Mouse (Mus musculus): ENCODE data around the gene Tmcc3. TPM values are rescaled to one million over a fixed set of nuclear protein-coding genes. Genes with fewer than 3 reads are reported as not detected.
A peak's percentile ranks its signal among the peaks of the same experiment; 100 is the strongest.

The Tmcc3 gene
- polyA plus RNA-seq, 1 experiment from 2014 or later, result 4.8 TPM

- Histone ChIP-seq H3K4me3 (no peak within 1 kb of the TSS), H3K4me2 (replicated peaks) (no peak within 1 kb of the TSS), H3K36me3 (no peaks in the 10 kb centered on the region), H3K9me3 (no peaks in the 10 kb centered on the region), H3K27ac (replicated peaks) (no peak within 1 kb of the TSS), H3K9ac (replicated peaks) (no peak within 1 kb of the TSS), H3K4me1 (peaks cover 22% of the 10 kb centered on the region), H3K27me3 (no peaks in the 10 kb centered on the region)
- WGBS, result 68% methylated on average over 3 of the region's 3 CpGs
- ATAC-seq (ENCODE audit: low FRiP score, low read depth), result no peak
Observed at GRCm38 (mm10) chr10:94298471-94298870, 13.3 kb upstream of the Tmcc3 start, which contains the start of gene Gm4792. Gm4792 (minus strand) TSS chr10:94298703.

- H3K9me3 ChIP-seq, result no peaks in the 10 kb centered on the region
- no peak overlapping the region for H3K4me2 ChIP-seq (replicated peaks)
- H3K9ac ChIP-seq (replicated peaks), result no peak overlapping the region
- H3K27me3 ChIP-seq, result no peaks in the 10 kb centered on the region
- no peak overlapping the region for H3K27ac ChIP-seq (replicated peaks)
- ATAC-seq (ENCODE audit: low FRiP score, low read depth), result no peak
- H3K4me3 ChIP-seq, result no peak overlapping the region
- H3K36me3 ChIP-seq, result no peaks in the 10 kb centered on the region
- H3K4me1 ChIP-seq, result peaks cover 21% of the 10 kb centered on the region
- WGBS, result 94% methylated on average over 2 of the region's 2 CpGs
Observed at GRCm38 (mm10) chr10:94299301-94299700, 12.4 kb upstream of the Tmcc3 start.

DNA sequence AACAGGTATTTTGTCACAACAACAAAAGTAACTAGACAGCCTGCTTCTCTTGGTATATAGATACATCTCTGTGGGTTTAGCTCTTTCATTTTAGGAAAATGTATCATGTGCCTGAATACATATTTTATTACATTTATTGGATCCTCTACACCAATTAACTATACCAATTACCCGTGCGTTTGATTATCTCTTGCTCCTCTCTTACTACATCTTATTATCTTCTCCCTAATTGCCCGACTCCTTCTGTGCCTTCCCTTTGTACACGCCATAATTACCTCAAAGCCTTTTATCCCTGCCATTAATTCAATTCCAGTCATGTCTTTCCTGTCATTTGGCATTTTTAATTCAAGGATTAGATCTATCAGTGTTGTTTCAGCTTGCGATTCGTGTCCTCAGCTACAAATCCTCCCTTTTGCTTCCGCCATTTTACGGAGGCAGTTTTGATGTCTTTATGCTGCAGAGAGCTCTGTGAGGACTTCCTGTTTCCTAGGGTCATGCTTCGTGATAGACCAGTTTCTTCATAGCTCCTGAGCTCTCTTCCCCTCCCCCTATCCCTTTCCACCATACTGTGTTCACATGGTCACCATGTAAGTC is 7.6 kb upstream of the Tmcc3 start:
- H3K4me2 ChIP-seq (replicated peaks), result no peak overlapping the region
- H3K9ac ChIP-seq (replicated peaks), result no peak overlapping the region
- ATAC-seq (ENCODE audit: low FRiP score, low read depth), result no peak
- no peak overlapping the region for H3K4me3 ChIP-seq
- H3K4me1 ChIP-seq, result no peaks in the 10 kb centered on the region
- no peaks in the 10 kb centered on the region for H3K9me3 ChIP-seq
- no peaks in the 10 kb centered on the region for H3K36me3 ChIP-seq
- no peaks in the 10 kb centered on the region for H3K27me3 ChIP-seq
- H3K27ac ChIP-seq (replicated peaks), result no peak overlapping the region
- WGBS, result 73% methylated on average over 9 of the region's 9 CpGs

DNA sequence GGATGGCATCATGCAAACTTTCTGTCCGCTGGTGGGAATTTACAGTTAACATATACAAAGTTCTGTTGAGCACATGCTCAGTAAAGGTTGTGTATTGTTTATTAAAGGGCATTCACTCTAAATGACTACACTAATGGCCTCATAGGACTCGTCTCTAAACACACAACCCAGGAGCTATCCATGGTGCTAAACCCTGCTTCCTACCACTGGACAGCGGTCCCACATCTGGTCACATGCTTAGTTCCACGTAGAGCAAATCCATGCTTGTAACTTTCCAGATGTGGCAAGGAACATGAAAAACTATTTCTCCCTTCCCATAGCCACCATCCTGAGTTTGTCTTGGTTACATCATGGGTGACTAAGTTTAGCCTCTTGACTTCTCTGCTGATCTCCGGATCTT is 6.2 kb upstream of the Tmcc3 start:
- no peak for ATAC-seq (ENCODE audit: low FRiP score, low read depth)
- Histone ChIP-seq H3K27ac (replicated peaks) (no peak overlapping the region), H3K36me3 (no peaks in the 10 kb centered on the region), H3K27me3 (no peaks in the 10 kb centered on the region), H3K4me2 (replicated peaks) (no peak overlapping the region), H3K9me3 (no peaks in the 10 kb centered on the region), H3K4me1 (no peaks in the 10 kb centered on the region), H3K9ac (replicated peaks) (no peak overlapping the region), H3K4me3 (no peak overlapping the region)
- 65% methylated on average over 5 of the region's 5 CpGs for WGBS

DNA sequence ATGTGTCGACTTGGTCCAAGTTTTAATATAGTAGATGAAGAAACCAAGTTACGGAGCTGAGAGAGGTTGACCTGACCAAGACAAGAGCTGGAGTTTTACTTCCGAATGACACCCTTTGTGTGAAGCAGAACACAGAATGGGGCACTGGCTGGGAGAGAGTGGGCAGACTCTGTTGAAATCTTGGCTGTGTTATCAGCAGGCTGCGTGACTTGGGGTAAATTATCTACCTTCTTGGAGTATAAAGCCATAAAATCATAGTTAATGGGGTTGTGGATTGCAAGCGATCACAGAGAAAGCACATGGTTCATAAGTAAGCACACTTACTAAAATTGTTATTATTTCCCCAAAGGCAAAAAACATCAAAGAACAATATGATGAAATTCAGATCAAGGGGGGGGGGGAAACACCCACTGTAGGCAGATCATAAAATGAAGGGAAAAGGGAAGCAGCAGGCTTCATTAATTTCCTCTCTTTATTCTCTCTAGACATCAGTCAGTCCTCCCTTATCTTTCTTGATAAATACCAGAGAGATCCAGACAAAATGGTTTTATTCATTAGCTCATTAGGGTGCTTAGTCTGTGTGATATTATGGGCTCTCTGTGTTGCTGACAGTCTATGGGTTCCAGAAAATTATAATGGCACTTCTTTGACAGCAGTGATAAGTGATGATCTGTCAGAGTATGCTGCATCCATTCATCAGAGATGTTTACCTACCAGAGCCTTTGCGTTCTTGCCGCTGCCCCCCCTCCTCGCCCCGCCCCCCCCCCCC is 1.1 kb upstream of the Tmcc3 start:
- H3K27ac ChIP-seq (replicated peaks), result no peak overlapping the region
- no peak for ATAC-seq (ENCODE audit: low FRiP score, low read depth)
- H3K36me3 ChIP-seq, result no peaks in the 10 kb centered on the region
- no peak overlapping the region for H3K4me3 ChIP-seq
- H3K4me1 ChIP-seq, result peaks cover 15% of the 10 kb centered on the region
- WGBS, result 66% methylated on average over 7 of the region's 9 CpGs
- H3K4me2 ChIP-seq (replicated peaks), result no peak overlapping the region
- H3K9me3 ChIP-seq, result no peaks in the 10 kb centered on the region
- peaks cover 24% of the 10 kb centered on the region for H3K27me3 ChIP-seq
- no peak overlapping the region for H3K9ac ChIP-seq (replicated peaks)

- Histone ChIP-seq H3K27me3 (peaks cover 24% of the 10 kb centered on the region), H3K4me1 (peaks cover 15% of the 10 kb centered on the region), H3K36me3 (no peaks in the 10 kb centered on the region), H3K9me3 (no peaks in the 10 kb centered on the region), H3K4me2 (replicated peaks) (peak overlapping the region; percentile 94), H3K27ac (replicated peaks) (no peak overlapping the region), H3K9ac (replicated peaks) (peak overlapping the region; percentile 55), H3K4me3 (peak overlapping the region; percentile 50)
- peak; percentile 77 for ATAC-seq (ENCODE audit: low FRiP score, low read depth)
- WGBS, result 1% methylated on average over 45 of the region's 45 CpGs
Observed at GRCm38 (mm10) chr10:94312007-94312715, 412 bp downstream of the Tmcc3 start.

DNA sequence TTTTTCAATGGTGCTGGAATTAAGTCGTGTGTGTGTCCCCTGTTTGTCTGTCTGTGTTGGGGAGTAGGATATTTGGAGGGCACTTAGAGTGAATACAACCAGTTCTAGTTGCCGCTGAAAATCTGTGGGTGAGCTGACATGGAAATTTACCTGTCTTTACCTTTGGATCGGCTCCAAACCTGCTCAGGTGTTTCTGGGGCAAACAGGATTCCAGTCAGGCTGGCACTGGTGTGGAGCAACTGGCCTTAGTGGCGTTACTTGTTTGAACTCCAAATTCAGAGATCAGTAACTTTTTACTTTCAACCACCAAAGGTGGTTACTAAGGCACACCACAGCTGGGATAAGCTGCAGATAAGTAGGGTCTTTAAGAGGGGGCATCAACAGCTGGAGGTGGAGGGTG is 1.4 kb downstream of the Tmcc3 start:
- Histone ChIP-seq H3K27me3 (peaks cover 24% of the 10 kb centered on the region), H3K4me2 (replicated peaks) (no peak overlapping the region), H3K36me3 (no peaks in the 10 kb centered on the region), H3K9ac (replicated peaks) (no peak overlapping the region), H3K27ac (replicated peaks) (no peak overlapping the region), H3K4me3 (no peak overlapping the region), H3K4me1 (peaks cover 15% of the 10 kb centered on the region), H3K9me3 (no peaks in the 10 kb centered on the region)
- ATAC-seq (ENCODE audit: low FRiP score, low read depth), result no peak
- WGBS, result 85% methylated on average over 4 of the region's 4 CpGs

GRCm38 (mm10) chr10:94318574-94318973 is 6.8 kb downstream of the Tmcc3 start:
- H3K27me3 ChIP-seq, result 0 out of 2 replicates have a peak, but pooled peaks cover 1% of the 10 kb centered on the region
- H3K4me1 ChIP-seq, result no peaks in the 10 kb centered on the region
- H3K4me2 ChIP-seq (replicated peaks), result no peak overlapping the region
- H3K9ac ChIP-seq (replicated peaks), result no peak overlapping the region
- H3K27ac ChIP-seq (replicated peaks), result no peak overlapping the region
- H3K36me3 ChIP-seq, result no peaks in the 10 kb centered on the region
- H3K4me3 ChIP-seq, result no peak overlapping the region
- 55% methylated on average over 4 of the region's 4 CpGs for WGBS
- H3K9me3 ChIP-seq, result no peaks in the 10 kb centered on the region
- ATAC-seq (ENCODE audit: low FRiP score, low read depth), result no peak

DNA sequence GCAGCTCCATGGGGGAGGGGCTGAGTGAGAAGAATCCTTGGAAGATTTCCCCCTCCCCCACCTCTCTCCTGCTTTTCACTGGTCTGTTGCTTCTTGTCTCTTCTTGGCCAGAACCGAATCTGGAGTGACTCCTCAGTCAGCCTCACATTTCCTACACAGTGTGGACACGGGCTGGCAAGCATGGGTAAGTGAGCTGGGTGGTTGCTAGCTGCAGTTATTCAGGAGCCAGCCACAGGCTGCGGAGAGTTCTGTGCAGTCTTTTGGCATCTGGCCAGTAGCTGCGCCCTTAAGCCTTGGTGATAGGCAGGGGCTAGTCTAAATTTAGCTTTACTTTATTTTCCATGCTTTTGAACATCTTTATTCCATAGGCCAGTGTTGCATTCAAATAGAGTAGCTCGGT is 18.2 kb downstream of the Tmcc3 start:
- H3K27ac ChIP-seq (replicated peaks), result no peak overlapping the region
- no peak overlapping the region for H3K9ac ChIP-seq (replicated peaks)
- no peak overlapping the region for H3K4me3 ChIP-seq
- H3K4me1 ChIP-seq, result peaks cover 8% of the 10 kb centered on the region
- no peaks in the 10 kb centered on the region for H3K9me3 ChIP-seq
- H3K4me2 ChIP-seq (replicated peaks), result no peak overlapping the region
- no peaks in the 10 kb centered on the region for H3K36me3 ChIP-seq
- H3K27me3 ChIP-seq, result no peaks in the 10 kb centered on the region
- WGBS, result 61% methylated on average over 5 of the region's 5 CpGs
- no peak for ATAC-seq (ENCODE audit: low FRiP score, low read depth)

GRCm38 (mm10) chr10:94332358-94333137 is 20.8 kb downstream of the Tmcc3 start:
- Histone ChIP-seq H3K4me2 (replicated peaks) (no peak overlapping the region), H3K4me1 (peaks cover 8% of the 10 kb centered on the region), H3K4me3 (no peak overlapping the region), H3K36me3 (no peaks in the 10 kb centered on the region), H3K27me3 (no peaks in the 10 kb centered on the region), H3K27ac (replicated peaks) (no peak overlapping the region), H3K9me3 (no peaks in the 10 kb centered on the region), H3K9ac (replicated peaks) (no peak overlapping the region)
- 85% methylated on average over 16 of the region's 16 CpGs for WGBS
- ATAC-seq (ENCODE audit: low FRiP score, low read depth), result no peak

DNA sequence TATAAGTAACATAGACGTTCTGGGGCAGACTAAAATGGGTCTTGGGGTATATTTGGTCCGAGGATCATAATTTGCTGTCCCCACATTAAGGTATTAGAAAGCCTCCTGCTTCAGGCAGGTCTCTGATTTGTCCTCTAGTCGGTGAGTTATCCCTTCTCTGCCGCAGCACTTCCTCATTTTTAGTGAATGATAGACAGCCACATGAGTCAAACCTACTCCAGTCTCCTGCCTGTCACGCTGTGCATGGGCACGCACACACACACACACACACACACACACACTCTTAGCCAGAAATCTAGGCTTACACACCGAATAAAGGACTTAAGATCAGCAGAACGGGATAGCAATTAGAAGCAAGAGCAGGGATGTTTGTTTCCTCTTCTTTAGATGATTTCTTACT is 21.6 kb downstream of the Tmcc3 start:
- ATAC-seq (ENCODE audit: low FRiP score, low read depth), result no peak
- H3K4me2 ChIP-seq (replicated peaks), result no peak overlapping the region
- 94% methylated on average over 8 of the region's 8 CpGs for WGBS

More for the DNA sequence above, 21.6 kb downstream of the Tmcc3 start:
- Histone ChIP-seq H3K36me3 (no peaks in the 10 kb centered on the region), H3K4me1 (peaks cover 8% of the 10 kb centered on the region), H3K27me3 (no peaks in the 10 kb centered on the region), H3K4me3 (no peak overlapping the region), H3K9me3 (no peaks in the 10 kb centered on the region), H3K9ac (replicated peaks) (no peak overlapping the region), H3K27ac (replicated peaks) (no peak overlapping the region)
